Mouse (Mus musculus): Measurements from ENCODE around the gene G430095P16Rik.
A peak's percentile ranks its signal among the peaks of the same experiment; 100 is the strongest.

G430095P16Rik gene

DNA sequence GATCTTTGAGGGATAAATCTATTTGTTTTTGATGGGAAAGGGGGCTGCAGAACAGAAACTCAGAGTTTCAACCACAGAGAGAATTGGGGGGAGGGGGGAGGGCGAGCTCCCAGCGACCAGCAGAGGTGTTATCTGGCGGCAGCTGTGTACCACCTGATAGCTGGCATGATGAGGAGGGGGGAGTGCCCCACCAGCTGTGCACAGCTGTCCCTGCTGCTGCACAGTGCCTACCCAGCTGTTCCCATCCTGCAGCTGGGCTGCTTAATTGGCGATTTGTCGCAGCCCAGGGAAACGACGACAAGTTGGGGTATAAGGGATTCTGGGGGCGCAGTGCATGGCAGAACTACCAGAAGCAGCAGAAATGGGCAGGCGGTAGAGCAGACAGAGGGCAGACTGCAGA is 1.9 kb downstream of the G430095P16Rik start:
- DNase-seq = no peak

DNA sequence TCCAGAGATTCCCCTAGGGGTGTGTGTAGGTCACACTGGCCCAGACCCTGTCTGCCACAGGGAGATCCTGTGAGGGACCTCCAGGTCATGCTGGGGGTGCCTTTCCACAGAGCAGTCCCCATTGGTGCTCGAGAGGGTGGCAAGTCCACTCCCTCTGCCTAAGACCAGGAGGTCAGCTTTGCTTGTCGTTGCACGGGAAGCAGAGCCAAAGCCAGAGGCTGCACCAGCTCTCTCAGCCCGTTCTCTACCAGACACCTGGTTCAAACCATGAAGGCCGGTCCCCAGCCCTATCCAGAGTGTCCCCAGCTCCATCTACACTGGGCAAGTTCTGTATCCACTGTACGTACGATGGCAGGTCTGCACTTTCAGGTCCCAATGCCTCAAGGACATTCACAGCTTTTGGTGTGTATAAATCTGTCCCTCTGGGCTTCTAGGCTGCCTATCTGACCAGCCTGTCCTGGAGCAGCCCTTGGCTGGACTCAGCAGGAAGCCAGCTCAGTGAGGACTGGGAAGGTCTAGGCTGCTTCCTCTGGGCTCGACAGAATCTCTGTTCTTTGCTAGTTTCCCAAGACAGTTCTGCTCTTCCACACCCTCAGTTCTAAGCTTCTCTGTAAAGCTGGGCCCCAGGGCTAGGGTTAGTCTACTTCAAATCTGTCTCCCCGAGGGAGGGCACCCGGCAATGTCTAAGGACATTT is 2.6 kb downstream of the G430095P16Rik start:
- DNase-seq = no peak

DNA sequence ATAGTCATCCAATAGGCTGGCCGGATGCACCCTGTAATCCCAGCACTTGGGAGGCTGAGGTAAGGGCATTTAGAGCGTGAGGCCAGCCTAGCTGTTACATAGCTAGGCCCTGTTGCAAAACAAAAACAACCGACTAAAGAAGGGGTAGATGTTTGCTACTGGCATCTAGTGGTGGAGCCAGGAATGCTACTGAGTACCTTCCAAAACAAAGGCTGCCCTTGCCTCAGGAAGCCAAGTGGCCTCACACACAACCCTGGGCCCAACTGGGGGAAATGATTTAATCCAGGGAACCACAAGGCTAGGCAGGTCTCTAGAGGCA is 3.1 kb downstream of the G430095P16Rik start:
- DNase-seq = no peak

DNA sequence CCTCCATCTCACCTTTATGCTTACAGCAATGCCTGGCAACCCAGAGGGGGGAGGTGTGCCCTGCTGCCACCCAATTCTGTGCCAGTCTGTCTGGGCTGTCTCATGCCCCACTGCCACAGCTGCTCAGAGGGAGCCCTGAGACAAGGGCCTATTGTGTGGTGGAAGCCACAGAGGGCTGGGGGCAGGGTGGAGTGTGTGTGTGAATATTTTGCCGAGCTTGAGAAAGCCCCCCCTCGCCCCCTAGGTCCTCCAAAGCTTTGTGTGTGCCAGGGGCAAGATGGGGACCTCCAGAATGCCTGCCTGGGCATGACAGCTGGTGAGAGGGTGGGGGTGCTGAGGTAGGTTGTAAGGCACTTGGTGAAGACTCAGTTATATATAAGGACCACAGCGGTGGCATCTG is 5.7 kb downstream of the G430095P16Rik start:
- no peak for DNase-seq

DNA sequence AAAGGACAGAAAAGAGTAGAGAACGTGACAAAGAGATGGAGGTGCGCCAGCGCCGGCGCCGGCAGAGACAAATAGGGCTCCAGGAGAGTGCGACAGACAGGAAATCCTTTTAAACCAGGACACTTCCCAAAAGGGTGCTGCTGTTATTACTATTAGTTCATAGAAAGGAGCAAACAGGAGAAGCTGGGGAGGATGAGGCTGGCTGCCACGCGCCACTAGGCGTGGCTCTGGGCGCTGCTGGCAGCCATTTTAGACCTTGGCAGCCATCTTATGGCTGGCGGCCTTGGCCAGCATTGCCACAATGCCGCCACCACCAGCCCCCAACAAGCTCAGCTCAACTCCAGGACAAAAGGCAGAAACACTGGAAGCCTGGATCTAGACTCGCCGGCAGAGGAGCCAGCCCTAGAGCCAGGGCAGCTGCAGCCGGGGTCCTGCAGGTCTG is 7.1 kb downstream of the G430095P16Rik start:
- DNase-seq = peak; percentile 79

DNA sequence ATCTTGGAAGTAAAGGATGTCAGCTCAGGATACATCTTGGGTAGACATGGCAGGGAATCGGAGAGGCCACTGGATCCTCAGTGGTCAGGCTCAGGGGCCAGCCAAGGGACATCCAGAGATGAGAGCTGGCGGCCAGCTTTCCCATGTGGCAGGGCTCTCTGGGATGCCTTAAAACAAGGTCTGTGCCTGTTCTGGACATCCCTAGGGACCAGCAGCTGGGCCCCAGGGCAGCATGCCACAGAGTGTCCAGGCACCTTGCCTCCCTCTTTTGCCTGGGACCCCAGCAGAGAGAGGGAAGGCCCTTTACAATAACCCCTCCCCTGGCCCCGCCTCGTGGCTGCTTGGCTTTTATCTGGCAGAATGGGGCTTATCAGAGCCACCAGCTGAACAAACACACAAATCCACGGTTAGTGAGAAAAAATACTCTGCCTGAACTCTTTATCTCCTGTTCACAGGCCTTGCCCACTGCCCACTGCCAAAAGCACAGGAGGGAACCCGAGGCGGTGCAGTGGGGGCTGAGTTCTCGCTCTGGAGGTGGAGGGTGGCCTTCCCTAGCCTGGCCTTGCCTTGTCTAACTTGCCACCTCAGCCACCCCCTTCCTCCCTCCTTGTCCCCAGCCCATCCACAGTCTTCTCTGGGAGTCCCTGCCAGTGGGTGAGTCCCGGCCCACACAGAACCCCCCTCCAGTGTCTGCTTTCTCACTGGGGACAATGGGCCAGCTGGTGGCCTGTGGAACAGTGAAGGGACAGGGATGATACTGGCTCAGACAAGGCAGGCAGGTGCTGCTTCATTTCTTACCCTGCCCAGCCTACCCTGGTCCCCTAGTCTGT is 7.9 kb downstream of the G430095P16Rik start:
- DNase-seq = peak; percentile 70

DNA sequence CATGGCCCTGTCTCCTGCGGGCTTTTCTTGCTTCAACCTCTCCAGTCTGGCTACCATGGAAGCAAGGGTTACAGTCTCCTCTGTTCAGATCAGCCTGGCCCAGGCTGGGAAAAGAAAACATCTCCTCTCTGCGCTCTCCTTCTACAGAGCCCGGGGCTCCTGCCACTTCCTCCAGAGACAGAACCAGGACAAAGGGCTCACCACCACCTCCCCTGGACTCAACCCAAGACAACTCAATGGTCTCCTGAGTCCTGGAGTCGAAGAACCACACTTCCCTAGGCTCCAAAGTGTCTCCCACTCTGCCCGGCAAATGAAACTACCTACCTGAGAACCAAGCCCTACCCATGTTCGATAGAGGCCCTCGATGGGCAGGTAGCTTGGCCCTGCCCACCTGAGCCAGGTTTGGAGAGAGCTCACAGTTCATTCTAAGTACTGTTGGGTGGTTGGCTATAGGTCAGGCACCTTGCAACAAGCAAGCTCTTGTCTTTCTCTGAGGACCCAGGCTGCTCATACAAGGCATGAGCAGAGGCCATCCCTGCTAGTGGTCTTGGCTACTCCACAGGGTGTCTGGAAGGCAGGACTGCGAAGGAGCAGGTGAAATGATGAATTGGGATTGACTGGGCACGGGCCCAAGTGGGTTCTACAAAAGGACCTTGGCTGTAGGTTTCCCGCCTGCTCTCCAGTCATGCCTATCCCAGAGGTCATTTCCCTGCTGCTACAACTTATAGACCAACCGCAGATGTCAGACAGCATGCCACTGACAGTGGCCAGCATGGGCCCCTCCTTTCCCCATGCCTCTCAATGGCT is 8.8 kb downstream of the G430095P16Rik start:
- peak; percentile 73 for DNase-seq

DNA sequence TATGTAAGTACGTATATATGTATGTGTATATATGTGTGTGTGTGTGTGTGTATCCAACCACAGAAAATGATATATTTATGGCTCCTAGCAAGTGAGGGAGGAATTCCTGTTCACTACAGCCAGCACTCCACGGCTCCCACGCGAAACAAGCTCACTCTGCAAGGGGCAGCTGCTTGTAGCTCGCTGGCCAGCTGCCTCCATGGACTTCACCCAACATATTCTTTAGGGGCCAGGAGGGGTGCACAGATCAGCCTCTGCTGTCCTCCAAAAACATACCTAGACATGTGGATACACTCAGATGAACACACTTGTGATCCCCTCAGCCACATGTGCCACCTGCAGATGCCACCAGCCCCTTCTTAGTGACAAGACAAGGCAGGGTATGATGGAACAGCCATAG is 9.7 kb downstream of the G430095P16Rik start:
- DNase-seq = no peak

DNA sequence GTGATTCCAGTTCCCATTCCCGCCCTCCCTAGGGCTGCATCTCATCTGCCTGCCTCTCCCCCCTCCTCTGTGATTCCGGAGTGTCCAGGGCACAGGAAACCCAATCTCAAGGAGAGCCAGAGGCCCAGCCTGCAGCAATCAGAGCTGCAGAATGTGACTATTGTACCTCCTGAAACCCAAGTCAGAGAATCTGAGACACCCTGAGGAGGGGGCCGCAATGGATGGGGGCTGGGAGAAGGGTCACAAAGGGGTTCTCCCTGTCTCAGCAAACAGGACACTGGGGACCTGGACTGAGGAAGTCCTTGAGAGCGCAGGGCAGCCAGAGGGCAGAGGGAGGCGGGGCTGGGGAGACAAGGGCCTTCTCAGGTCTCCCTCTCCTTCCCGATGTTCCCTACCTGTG is 10.2 kb downstream of the G430095P16Rik start:
- DNase-seq = no peak

DNA sequence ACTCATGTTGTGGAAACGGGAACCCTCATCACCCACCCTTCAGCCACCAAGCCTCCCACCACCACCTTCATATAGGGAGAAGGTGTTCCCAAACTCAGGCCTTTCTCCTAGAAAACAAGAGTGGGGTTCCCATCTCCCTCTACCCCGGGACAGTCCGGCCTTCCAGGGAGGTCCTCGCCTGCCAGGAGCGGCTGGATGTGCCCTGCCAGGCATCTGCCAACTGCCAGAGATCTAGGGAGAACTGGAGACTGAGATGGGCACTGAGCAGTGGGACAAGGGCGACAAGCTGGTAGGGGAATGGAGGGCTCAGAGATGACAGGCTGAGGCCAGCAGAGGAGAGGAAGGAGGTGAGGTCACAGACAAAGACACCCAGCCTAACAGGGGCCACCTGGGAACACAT is 11.2 kb downstream of the G430095P16Rik start:
- DNase-seq = no peak

DNA sequence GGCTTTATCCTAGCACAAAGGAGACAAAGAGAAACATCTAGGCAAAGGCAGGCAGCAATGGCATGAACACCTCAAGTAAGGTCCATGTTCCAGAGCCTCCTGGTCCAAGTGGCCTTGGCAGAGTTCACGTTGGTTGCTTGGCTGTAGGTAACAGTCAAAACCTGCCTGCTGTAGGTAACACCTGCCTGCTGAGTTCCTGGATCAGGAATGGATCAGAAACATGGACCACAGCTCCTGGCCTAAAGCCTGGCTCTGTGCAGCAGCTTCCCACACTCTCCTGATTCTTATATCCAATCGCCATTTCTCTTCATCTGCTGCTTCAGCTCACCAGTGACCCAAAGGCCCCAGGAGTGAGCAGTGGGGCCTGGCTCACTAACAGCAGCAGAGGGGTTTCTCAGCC is 11.9 kb downstream of the G430095P16Rik start:
- DNase-seq = no peak

DNA sequence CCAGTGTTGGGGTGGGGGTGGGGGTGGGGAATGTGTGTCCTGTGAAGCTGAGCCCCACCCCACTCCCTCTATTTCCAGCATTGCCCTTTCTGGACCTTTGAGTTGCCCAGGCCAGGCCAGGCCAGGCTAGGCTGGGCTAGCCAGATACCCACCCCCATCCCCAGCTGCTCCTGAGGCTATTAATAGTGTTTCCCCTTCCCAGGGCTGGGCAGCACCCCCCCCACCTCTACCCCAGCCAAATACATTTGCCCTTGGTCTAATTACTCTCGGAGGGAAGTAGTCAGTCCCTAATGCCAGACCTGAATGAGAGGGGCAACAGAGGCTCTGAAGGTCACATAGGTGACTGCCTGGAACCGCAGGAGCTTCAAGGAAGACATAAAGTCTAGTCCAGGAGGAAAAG is 12.8 kb downstream of the G430095P16Rik start:
- no peak for DNase-seq

DNA sequence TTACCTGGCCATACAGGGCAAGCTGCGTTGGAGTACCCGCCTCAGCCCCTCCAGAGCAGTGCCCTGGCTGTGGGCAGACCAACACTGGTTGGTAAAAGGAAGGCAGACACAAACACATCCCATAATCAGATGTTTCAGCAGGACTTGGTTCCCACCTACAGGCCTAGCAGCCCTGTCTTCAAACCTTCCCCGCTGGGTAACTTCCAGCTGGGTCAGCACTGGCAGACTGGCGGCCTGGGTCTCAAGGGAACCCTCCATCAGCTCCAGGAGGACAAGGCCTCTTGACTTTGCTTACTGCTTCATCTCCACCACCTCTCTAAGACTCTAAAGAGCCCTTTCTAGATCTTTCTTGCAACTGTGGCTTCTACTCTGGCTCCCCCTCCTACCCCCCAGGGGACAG is 13.7 kb downstream of the G430095P16Rik start:
- DNase-seq = no peak

DNA sequence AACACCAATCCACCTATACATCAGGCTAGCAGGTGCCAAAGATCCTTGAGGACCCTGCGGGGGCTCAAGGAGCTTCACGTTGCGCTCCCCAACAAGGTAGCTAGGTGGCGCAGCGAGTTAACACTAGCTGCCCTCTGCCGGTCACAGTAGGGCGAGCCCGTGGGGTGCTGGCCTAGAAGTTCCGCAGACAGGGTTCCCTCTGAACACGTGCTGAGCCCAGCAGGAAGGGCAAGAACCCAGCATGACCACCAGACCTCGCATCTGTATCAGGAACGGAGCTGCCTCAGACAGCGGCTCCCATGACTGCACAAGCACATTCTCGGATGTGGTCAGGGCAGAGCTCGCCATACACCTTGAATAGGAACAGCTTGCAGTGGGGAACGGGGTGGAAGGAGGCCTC is 14.8 kb downstream of the G430095P16Rik start:
- peak; percentile 86 for DNase-seq

DNA sequence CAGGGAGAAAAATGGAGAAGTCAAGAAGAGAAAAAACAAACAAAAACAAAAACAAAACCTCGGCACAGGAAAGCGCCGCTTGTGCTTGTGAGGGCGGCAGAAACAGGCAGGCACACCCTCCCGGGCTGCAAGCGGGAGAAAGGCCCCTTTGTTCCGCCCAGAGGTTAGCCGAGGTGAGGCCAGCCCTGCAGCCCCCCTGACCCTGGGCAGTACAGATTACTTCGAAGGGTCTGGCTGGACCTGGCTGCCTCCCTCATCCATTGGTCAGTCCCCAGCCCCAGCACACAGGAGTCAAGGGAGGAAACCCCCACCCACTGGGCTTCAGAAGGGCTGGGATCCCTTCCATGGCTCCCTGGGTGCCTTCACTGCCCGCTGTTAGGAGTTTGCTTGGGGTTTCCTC is 15.5 kb downstream of the G430095P16Rik start:
- DNase-seq = no peak

DNA sequence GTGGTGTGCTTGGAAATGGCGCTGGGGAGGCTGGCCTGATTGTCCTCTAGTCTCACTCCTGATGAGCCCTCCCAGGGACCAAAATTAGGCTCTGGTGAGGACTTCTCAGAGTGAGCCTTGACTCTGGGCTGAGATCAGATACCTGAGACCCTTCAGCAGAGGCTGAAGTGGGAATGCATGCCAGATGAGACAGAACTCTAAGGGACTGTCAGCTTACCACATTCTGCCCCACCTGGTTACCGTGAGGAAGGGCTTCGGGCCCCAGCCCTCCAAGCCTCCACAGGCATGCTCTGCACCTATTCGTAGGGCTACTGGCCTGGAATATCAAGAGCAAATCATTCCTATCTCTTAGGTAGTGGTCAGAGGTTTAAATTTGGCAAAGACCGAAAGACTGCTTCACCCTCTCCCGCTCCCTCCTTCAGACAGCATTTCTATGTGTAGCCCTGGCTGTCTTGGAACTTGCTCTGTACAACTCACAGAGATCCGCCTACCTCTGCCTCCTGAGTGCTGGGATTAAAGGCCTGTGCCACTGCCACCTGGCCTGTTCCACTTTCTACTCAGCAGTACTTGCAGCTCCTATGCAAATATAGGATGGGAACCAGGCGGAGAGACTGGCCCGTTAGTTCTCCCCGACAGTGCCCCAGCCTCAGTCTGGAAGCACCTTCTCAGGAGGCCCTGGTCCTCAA is 16.1 kb downstream of the G430095P16Rik start:
- DNase-seq = no peak

DNA sequence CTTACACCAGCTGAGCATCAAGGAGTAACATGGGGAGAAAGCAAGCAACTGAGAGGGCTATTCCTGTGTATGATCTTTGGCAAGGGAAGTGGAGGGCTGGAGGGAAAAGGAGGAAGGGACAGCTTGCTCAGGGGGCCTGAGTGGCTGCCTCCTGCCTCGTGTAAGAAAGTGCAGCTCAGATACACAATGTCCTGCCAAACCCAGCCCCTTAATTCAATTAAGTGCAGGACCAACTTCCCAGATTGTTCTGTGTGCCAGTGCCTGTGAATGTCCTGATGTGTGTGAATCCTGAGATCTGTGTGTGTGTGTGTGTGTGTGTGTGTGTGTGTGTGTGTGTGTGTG is 16.6 kb downstream of the G430095P16Rik start:
- DNase-seq = no peak

DNA sequence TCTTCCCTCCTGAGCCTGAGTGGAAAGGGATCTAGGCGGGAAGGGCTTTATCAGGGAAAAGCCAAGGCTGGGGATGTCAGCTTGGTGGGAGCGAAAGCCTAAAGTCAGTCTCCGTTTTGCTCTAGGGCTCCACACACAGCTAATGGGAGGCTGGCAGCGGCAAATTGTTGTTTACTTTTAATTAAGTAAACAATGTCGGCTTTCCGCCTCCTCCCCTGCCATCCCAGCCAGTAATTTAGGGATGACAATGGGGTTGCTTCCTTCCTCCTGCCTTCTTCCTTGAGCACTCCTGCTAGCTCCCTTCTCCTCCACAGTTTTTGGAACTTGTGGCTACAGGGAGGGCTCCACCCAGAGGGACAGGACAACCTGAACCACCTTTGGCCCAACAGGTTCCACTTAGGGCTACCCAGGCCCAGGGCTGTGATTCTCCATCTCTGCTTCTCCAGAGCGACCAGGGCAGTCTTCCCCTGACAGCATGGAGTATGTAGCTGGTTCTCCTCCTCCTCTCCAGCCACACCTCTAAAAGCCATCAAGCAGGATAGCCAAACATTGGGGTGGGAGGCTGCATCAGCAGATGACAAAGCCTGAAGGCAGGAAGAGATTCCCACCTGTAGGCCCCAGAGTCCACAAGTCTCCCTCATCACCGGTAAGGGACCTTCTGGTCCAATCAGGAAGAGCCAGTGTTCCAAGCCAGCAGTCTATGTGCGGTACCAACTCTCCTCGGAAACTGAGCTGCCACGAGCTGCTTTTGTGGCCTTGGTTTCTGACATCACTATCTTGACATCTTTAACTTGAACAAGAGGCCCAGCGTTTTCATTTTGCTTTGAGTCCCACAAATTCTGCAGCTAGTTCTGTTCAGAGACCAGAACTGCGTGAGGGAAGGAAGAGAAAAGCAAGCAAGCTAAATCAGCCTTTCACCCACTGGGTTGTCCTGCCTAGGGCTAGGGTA is 18.4 kb downstream of the G430095P16Rik start:
- no peak for DNase-seq

DNA sequence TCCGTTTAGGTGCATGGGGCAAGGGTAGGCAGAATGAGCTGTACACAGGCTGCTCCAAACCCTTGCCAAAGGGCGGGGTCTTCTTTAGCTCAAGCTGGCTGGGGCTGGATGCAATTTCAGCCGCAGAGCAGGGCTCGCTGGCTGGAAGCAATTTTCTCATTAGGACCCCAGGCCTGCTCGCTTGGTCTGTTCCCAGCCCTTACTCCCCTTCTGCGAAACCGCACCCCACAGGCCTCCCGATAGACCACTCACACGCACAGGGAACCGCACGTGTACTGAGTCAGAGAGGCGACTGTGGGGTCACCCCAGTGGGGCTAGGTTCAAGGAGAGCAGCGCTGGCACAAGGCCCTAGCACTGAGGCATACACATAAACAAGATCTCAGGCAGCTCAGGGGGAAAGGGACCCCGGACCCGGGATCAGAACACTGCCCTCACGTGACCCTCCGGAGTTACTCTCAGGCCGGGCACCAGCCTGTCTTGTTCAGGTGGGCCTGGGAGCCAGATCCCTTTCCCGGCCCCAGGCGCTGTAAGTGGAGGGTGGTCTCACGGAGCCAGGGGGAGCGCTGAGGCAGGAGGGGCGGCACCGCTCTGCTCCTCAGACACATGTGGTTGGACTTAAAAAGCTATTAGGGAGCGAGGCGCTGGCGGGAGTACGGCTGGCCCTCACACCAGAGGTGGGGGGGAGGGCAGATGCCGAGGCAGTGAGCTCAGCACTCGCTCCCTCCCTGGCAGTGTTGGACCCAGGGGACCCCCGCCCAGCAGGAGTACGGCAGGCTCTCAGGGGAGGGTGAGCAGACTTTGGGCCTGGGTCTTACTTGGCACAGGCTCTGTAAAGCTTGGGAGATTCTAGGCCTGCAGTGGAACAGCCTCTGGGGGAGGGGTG is 19.6 kb downstream of the G430095P16Rik start:
- DNase-seq = no peak

DNA sequence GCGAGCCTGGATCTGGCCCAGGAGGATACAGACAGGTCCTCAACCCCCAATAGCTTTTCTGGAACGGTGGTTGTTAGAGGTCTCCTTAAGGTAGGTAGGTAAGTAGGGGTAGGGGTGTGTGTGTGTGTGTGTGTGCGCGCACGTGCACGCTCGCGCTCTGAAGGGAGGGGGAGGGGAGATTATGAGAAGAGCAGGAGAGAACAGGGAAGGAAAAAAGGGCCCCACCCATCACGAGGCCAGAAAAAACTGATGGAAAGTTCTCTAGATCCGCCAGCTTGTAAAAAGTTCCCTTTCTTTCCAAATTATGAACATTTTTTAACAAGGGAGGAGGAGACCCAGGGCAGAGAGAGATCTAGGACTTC is 20.2 kb downstream of the G430095P16Rik start:
- no peak for DNase-seq
